Mouse (Mus musculus): ENCODE measurements around the gene Kndc1.

Gene Kndc1

DNA sequence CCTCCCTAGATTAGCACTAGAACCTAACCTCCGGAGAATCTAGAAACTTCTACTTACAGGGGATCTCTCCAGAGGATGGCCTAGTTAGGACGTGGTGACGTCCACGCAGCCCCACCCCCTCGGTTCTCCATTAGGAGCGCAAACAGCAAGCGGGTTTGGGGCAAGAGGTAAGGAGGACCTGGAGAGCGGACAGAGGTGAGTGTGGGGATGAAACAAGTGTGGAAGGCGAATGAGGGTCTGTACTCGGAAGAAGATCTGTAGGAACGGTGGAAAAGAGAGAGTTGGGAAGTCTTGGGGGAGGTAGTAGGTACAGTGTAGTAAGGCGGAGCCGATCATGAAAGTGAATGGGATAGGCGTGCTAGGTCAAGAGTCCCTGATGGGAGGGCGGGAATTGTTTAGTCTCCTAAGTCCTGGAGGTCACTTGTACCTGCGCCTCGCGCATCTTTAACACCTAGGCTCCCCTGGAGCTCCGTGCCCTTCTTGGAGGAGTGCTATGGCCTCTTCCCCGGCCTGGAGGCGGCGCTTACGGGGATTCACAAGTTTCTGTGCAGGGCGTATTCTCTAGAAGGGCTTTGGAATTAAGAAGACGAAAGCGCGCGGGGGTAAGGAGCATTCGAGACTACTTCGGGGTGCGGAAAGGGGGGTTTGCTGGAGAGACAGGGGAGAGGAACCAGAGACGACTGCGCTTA is 55.9 kb downstream of the Kndc1 start:
- peak; percentile 67 to 88 for DNase-seq (ENCODE audit: inconsistent age in 2 of 2, low spot score in 1 of 2)

DNA sequence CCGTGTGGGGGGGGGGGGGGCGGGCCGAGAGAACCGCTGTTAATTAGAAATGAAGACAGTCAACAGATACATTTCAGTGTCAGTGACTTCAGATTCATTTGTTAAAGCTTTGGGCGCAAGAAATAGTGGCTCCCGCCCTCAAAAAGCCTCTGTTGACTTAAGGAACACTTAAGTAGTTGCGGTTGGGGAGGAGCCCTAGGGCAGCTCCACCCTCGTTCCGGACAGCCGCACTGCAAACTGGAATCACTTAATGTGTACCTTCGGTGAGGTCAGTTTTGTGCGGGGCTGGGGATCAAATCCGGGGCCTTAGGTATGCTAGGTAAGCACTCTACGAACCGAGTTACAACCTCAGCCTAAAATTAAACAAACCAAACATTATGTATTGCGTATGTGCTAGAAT is 56.6 kb downstream of the Kndc1 start:
- DNase-seq (ENCODE audit: inconsistent age in 2 of 2, low spot score in 1 of 2): peak; percentile 46 to 80

DNA sequence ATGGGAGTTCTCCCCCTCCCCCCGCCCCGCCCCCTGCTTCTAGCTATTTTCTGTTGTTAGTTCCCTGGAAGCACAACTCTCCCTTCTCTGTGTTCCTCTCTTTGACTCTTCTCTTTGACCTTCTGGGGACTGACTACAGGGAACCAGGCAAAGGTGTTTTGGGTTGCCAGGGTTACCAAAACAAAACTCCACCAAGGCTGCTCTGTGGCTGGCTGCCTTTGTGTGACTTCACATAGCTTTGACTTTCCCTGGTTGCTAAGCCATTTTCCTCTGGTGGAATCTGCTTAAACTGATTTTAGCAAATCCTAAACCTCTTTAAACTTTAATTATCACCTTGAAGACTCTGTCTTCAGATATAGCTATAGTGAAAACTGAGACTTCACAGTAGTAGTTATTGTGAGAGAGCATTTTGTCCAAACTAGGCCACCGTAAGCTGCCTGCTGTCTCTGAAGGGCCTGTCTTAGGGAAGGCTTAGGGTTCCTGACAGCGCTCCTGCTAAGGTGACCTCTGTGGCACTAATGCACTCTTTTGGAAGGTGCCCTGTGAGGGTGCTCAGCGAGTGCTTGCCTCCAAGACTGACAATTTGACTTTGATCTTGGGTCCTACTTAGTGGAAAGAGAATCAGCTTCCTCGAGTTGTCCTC is 57.6 kb downstream of the Kndc1 start:
- peak in 1 of 2 experiments; percentile 55 for DNase-seq (ENCODE audit: inconsistent age in 2 of 2, low spot score in 1 of 2)

DNA sequence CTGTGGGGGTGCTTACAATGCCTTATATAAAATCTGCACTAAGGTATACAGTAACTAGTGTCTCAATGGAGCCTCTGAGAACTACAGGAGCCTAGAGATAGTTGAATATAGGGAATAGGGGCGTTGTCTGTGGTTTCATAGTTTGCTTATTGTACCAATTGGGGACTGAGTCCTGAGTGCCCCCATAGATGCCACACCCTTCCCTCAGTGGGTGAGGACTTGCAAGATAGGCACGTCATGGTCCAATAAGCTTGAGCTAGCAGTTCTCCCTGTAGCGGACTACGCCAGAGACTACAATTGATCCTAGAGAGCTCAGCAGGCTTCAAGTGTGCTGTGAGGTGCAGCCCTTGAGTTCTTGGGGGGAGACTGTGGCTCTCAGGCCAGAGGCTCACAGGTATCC is 61.0 kb downstream of the Kndc1 start:
- DNase-seq (ENCODE audit: inconsistent age in 2 of 2, low spot score in 1 of 2): no peak

DNA sequence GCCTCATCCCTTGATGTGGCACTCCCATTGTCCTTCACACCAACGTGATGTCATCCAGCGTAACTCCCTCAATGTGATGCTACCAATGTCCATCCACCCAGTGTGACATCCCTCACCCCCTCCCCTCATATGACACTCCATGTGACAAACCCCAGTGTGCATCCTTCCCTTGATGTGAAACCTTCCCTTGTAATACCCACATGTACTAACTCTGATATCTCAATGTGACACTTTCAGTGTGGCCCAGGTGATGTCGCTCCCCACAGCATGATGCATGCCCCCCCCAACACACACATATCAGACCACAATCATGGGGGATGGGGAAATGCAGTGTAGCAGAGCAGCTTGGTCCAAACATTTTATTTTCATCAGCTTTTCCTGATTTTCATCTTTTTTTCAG is 62.2 kb downstream of the Kndc1 start:
- peak in 1 of 2 experiments; percentile 28 for DNase-seq (ENCODE audit: inconsistent age in 2 of 2, low spot score in 1 of 2)

DNA sequence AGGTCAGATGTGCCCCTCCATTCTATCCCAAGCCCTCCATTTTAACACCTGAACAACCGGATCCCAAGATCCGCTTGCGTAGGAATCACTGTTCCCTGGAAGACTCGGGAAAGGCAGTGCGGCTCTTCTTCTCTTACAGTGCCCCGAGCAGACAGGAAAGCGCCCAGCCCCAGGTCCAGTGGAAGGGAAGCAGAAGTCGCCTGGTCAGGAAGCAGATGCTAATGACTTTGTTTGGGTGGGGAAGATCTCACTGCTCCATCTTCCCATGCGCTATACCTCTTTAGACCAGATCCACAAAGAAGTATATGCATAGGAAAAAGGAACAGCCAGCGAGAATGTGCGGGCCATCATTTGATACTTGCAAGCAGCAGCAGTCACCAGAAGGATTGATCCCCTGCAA is 62.9 kb downstream of the Kndc1 start:
- DNase-seq (ENCODE audit: inconsistent age in 2 of 2, low spot score in 1 of 2): peak in 1 of 2 experiments; percentile 13

DNA sequence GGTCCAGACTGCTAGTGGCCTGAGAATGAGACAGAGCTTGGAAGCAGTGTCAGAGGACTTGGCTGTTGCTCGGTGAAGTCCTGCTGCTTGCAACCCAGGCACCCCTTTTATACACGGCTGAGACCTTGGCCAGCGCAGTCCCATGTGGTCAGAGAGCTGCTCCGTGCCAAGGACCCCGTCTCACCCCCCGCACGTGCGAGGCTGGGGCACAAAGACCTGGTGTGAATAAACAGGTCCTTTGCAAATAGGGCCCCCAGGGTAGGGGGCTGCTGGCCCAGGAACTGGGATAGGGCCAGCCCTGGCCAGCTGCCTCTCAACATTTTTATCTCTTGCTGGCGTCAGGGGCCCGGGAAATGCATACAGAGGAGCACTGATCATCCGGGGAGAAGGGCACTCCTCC is 63.5 kb downstream of the Kndc1 start:
- peak; percentile 54 to 83 for DNase-seq (ENCODE audit: inconsistent age in 2 of 2, low spot score in 1 of 2)

DNA sequence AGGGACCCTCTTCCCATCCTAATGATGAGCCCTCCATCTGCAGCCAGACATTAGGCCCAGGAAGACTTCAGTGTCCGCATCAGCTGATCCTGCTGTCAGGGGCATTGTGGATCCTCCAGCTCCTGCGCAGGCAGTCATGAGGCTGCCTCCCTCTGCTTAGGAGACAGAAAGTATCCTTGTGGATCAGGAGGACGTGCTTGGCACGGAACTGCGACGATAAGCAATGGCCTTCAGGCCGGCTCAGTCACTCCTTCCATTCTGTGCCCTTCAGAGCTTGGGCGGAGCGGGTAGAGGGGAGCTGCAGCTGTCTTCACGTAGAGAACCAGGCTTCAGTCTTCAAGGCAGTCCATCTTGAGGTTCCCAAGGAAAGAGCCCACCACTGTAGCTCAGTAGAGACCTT is 66.6 kb downstream of the Kndc1 start:
- peak; percentile 87 to 93 for DNase-seq (ENCODE audit: inconsistent age in 2 of 2, low spot score in 1 of 2)

DNA sequence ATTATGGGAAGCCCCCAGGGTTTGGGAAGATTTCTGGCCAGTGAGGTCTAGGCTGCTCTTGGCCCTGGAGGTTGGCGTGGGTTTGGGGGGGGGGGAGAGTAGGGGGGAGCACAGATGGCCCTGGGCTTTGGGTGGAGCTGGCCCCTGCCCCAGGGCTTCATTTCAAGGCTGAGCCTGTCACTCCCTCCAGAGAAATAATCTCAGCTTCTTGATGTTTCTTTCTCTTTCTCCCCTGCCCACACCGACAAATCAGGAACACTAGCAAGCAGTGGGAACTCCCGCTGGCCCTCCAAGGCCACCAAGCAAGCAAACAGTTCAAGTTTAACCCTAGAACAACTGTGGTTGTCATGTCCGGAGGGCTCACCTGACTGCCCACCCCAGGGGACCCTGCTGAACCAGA is 69.3 kb downstream of the Kndc1 start:
- peak in 1 of 2 experiments; percentile 58 for DNase-seq (ENCODE audit: inconsistent age in 2 of 2, low spot score in 1 of 2)

DNA sequence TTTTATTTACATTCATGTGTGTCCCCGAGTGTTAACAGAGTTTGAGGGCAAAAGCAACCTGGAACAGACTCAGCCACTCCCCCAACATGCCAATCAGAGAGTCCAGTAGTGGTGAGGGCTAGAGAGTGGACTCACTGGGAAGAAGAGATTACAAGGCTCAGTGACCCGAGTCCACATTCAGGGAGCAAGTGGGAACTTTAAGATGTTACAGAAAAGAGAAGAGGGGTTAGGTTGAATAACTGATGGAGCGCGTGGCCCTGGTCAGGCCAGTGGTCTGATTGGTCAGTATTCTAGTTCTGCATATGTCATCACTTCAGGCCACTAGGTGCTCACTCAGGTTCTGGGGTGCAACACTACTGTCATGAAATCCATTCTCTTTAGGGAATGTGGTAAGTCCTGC is 72.7 kb downstream of the Kndc1 start:
- no peak for DNase-seq (ENCODE audit: inconsistent age in 2 of 2, low spot score in 1 of 2)

DNA sequence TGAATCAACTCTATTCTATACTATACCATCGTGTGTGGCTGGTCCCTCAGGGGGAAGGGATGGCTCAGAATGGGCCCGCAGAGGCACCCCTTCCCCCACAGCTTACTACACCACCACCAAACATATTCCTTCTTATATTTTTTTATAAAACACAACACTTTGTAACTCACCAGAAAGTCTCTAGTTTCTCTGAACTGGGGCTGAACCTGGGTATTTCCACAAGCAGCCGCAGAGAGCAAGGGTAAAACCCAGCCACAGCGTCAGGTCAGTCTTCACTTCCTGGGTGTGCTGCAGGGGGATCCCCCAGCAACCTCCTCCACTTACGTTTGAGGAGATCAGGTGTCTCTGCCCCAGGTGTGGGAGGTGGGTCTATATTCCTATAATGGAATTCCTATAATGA is 73.9 kb downstream of the Kndc1 start:
- no peak for DNase-seq (ENCODE audit: inconsistent age in 2 of 2, low spot score in 1 of 2)

DNA sequence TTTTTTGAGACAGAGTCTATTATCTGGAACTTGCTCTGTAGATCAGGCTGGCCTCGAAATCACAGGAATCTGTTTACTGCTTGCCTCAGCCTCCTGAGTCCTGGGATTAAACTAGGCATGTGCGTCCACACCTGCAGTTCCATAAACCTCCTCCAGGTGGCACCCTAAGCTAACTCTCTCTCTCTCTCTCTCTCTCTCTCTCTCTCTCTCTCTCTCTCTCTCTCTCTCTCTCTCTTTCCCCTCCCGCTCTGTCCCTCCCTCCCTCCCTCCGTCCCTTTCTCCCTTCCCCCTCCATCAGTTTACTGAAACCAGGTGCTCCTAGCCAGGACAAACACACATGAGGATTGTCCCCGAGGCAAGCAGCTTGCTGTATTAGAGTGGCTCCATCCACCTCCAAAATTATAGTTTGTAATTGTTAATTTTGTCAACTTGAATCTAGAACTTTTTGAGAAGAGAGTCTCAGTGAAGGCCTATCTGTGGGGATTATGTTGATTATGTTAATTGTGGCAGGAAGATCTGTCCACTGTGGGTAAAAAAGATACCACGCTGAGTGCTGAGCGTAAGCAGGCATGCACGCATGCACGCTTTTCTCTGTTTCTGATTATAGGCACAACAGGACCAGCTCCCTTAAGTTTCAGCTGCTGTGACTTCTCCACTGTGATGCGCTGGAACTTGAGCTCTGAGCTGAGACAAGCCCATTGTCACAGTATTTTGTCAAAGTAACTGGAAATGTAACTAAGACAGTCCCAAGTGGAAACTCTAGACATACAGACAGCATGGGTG is 75.0 kb downstream of the Kndc1 start:
- peak; percentile 69 to 92 for DNase-seq (ENCODE audit: inconsistent age in 2 of 2, low spot score in 1 of 2)

DNA sequence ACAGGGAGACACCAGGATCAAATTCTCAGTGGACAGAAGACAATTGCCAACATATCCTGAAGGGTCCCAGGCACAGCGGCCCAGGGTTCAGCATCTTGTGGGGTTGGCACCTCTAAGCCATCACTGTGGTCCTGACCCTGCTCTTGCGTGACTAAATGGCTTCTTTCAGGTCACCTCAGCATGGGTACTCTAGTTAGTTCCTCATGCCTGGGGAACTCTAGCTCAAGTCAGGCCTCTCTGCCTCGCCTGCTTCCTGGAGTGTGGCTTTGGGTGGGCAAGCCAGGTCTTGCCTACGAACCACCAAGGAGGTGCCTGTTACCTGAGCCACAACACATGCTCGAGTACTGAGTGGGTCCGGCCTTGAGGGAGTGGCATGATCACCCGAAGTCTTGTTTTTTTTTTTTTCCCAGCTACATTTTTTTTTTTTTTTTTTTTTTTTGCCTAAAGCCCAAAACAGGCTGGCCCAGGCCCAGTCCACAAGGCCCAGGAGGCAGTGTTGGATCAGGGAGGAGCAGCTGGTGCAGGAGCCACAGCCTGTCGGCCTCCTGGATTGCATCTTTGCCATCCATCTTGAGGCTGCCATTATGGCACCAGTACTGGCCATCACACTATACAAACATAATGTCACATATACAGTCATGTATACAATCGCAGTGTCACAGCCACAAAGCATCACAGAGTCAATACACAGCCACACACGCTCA is 75.9 kb downstream of the Kndc1 start:
- DNase-seq (ENCODE audit: inconsistent age in 2 of 2, low spot score in 1 of 2): no peak

DNA sequence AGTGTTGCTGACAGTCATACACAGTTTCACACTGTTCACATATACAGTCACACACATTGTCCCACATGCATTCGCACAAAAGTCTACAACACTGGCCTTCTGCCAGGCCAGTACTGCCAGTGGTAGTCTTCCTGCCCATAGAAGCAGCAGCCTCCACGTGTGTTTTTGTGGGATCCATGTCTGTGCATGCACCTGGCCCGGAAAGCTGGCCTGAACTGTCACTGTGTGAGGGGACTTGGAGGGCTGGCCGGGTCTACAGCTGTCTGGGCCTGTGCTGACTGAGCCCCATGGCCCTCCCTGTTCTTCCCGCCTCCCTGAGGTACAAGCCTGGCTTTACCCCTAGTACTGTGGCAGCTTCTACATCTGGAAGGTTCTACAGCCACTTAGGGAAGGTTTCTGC is 76.5 kb downstream of the Kndc1 start:
- DNase-seq (ENCODE audit: inconsistent age in 2 of 2, low spot score in 1 of 2): no peak

DNA sequence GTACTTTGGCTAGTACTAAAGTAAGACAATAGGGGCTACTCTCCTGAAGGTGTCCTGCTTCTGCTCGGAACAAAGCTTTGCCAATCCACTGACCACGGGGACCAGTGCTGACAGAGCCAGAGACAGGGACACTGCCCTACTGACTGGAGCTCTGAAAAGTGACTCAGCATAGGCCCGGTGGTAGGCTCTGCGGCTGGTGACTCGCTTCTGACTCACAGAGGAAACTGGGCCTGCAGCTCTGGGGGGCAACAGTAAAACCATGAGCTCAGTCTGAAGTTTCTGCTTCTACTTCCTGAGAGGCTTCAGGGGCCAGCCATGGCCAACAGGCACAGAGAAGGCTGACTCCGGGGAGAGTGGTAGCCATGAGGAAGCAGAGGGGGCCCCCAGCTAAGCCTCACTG is 76.9 kb downstream of the Kndc1 start:
- peak; percentile 74 to 77 for DNase-seq (ENCODE audit: inconsistent age in 2 of 2, low spot score in 1 of 2)

DNA sequence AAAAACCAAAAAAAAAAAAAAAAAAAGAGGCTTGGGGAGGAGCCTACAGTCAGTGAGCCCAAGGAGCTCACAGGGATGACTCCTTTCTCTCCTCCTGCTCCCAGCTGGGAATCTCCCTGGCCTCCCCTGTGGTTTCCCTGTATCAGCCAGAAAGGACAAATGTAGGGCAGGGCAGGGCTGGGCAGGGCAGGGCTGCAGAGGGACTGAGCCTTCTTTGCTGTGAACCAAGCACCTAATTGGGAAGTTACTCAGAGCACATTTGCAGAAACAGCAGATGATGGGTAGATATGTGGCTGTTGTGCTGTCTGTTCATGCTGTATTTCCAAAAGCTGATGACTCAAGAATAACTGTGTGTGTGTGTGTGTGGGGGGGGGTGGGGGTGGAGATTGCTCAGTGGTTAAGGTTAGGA is 78.4 kb downstream of the Kndc1 start:
- DNase-seq (ENCODE audit: inconsistent age in 2 of 2, low spot score in 1 of 2): no peak

DNA sequence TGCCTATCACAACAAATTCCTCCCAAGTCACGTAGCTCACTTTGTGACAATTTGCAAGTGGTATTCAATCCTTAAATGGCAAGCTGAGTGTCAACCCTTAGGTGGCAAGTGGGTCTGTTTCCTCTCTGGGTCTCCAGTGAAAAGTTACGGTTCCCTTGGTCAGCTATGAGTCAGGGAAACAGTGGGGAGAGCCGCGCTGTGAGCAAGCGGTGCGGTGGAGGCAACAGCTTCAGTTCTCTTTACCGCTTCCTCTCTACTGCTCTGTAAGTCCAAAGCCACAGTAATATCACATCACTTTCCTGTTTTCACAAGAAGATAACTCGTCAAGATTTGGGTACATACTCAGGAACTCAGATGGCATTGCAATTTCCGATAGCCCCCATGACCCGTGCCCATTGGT is 79.8 kb downstream of the Kndc1 start:
- no peak for DNase-seq (ENCODE audit: inconsistent age in 2 of 2, low spot score in 1 of 2)

DNA sequence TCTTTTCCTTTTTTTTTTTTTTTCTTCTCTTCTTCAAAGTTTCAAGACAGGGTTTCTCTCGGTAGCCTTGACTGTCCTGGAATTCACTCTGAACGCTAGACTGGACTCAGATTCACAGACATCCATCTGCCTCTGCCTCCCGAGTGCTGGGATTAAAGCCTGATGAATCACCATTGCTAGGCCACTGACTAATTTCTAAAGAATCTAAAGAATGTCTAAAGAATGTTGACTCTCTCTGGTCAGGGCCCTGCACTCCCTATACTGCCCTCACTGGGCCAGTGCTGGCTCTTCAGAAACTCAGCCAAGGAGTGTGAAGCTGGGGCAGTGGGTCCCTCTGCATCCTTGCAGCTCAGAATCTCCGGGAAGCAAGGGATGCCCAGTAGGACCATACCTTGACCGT is 81.0 kb downstream of the Kndc1 start:
- no peak for DNase-seq (ENCODE audit: inconsistent age in 2 of 2, low spot score in 1 of 2)

DNA sequence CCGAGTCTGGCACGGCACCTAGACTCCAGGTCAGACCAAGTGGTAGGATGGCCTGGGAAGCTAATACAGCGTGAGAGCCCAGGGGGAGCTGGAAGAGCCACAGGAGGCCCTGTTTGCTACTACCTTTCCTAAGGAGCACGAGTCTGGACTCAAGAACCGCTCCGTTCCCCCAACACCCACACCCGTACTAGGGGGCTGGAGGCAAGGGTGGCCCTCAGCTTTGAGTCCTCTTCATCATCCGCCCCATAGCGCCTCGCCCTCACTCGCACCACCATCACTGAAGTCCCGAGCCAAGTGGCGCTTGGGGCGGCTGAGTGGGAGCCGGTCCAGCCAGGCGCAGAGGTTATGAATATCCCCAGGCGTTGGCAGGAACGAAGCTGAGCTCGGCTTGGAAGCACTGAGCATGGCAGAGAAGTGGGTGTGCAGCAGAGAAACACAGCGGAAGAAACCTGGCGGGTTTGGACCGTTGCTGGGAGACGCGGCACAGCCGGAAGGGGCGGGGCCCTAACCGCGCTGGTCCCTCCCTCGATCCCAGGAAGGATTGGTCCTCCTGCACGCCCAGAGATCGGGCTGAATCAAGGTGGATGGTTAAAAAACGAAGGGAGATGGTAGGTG is 83.9 kb downstream of the Kndc1 start, which contains the start of gene 6430531B16Rik:
Gene 6430531B16Rik, minus strand, starts transcription at position 478 of the 615 bp plus-strand sequence.
- DNase-seq (ENCODE audit: inconsistent age in 2 of 2, low spot score in 1 of 2): peak; percentile 87 to 93

DNA sequence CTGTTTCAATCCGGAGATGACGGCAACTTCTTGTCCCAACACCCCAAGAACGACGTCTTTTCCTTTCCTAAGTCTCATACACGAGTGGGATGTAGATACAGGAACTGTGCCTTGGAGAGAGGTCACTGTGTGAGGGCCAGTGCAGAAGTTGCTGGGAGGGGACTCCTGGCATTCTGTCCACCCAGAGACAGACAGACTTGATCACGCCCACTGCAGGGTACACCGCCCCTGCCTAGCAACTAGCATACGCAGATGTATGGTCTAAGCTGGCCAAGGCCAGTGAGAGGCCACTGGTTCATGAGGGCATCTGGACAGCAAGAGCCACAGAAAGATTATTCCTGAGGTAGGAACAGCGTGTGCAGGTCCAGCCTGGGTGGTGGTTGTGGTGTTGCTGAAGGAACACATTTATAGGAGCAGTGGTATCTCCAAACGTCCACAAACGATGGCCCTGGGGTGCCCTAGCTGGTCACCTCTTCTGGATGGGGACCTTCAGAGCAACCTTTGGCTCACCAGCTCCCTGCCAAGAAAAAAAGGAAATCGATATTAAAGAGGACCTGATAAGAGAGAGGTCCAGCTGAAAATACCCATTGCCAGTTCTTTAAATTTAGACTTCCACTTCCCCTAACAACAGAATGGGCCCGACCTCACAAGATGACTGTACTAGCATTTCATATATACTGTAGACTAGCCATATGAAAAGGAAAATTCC is 84.7 kb downstream of the Kndc1 start:
- DNase-seq (ENCODE audit: inconsistent age in 2 of 2, low spot score in 1 of 2): peak in 1 of 2 experiments; percentile 67
